Mouse (Mus musculus) embryonic facial prominence, embryonic 15.5 days (tissue): Measurements from ENCODE around the gene Lpp. TPM values are rescaled to one million over a fixed set of nuclear protein-coding genes. Genes with fewer than 3 reads are reported as not detected.

Experiments
- ATAC-seq: fragments of 200-750 bp; cut with Nextera tagmentation; 2 replicates; pipeline ENCODE4 v1.8.0; 2017; ENCODE audit warnings: low read depth, moderate TSS enrichment; ENCODE audit not compliant: insufficient number of reproducible peaks, low FRiP score, low TSS enrichment
- H3K27ac ChIP-seq: fragments of 300-500 bp; sonication (generic); replicated peaks from 2 replicates; pipeline ENCODE4 v1.5.1; 2015; ENCODE audit warnings: mild to moderate bottlenecking, inconsistent platforms
- H3K27me3 ChIP-seq: fragments of 300-500 bp; sonication (generic); 2 replicates; pipeline ENCODE4 v1.6.1; 2015; ENCODE audit warnings: inconsistent platforms
- H3K36me3 ChIP-seq: fragments of 300-500 bp; sonication (generic); 2 replicates; pipeline ENCODE4 v1.6.1; 2015; ENCODE audit warnings: mild to moderate bottlenecking, inconsistent platforms
- H3K4me1 ChIP-seq: fragments of 300-500 bp; sonication (generic); 2 replicates; pipeline ENCODE4 v1.6.1; 2015; ENCODE audit warnings: inconsistent platforms
- H3K4me2 ChIP-seq: fragments of 300-500 bp; sonication (generic); replicated peaks from 2 replicates; pipeline ENCODE4 v1.6.1; 2015; ENCODE audit warnings: mild to moderate bottlenecking, inconsistent platforms
- H3K4me3 ChIP-seq: fragments of 300-500 bp; sonication (generic); replicated peaks from 2 replicates; pipeline ENCODE4 v1.5.1; 2015; ENCODE audit warnings: mild to moderate bottlenecking, inconsistent platforms
- H3K9ac ChIP-seq: fragments of 300-500 bp; sonication (generic); 2 replicates; pipeline ENCODE4 v1.6.1; 2015; ENCODE audit warnings: inconsistent platforms
- H3K9me3 ChIP-seq: fragments of 300-500 bp; sonication (generic); replicated peaks from 2 replicates; pipeline ENCODE4 v1.6.1; 2016; ENCODE audit warnings: inconsistent platforms
- WGBS: fragments of 180-500 bp; shearing (Covaris S2); methylation state at CpG from one replicate; pipeline ENCODE4 v1.1.7; 2015; 5-methylcytosine and 5-hydroxymethylcytosine counted together
- polyA plus RNA-seq: library from polyadenylated mRNA; unstranded; fragments of >200 nt; fragmentation: Nextera tagmentation; extraction: Ambion mirVana; gene quantifications from 2 replicates; pipeline ENCODE4 v1.2.1, GENCODE M21; 2015

Gene Lpp
- polyA plus RNA-seq, 1 experiment from 2014 or later, result 52.8 TPM

GRCm38 (mm10) chr16:24471801-24472200 is 78.5 kb downstream of the Lpp start:
- no peaks in the 10 kb centered on the region for H3K27me3 ChIP-seq
- H3K4me1 ChIP-seq, result peaks cover 26% of the 10 kb centered on the region
- no peak overlapping the region for H3K9ac ChIP-seq
- H3K9me3 ChIP-seq, result no peaks in the 10 kb centered on the region
- no peaks in the 10 kb centered on the region for H3K36me3 ChIP-seq
- H3K4me2 ChIP-seq, result no peak overlapping the region
- WGBS, result 60% methylated on average over 1 of the region's 1 CpGs
- no peak overlapping the region for H3K27ac ChIP-seq
- ATAC-seq, result no peak
- H3K4me3 ChIP-seq, result no peak overlapping the region

- ATAC-seq, result no peak
- Histone ChIP-seq H3K27ac (no peak overlapping the region), H3K27me3 (no peaks in the 10 kb centered on the region), H3K9me3 (no peaks in the 10 kb centered on the region), H3K9ac (no peak overlapping the region), H3K36me3 (no peaks in the 10 kb centered on the region), H3K4me1 (peaks cover 23% of the 10 kb centered on the region), H3K4me3 (no peak overlapping the region), H3K4me2 (no peak overlapping the region)
- 68% methylated on average over 3 of the region's 3 CpGs for WGBS
Measured at GRCm38 (mm10) chr16:24473966-24474365, 80.7 kb downstream of the Lpp start.

GRCm38 (mm10) chr16:24474781-24475180 is 81.5 kb downstream of the Lpp start:
- no peak overlapping the region for H3K9ac ChIP-seq
- no peak overlapping the region for H3K4me3 ChIP-seq
- peaks cover 23% of the 10 kb centered on the region for H3K4me1 ChIP-seq
- no peak overlapping the region for H3K4me2 ChIP-seq
- 45% methylated on average over 6 of the region's 6 CpGs for WGBS
- no peak overlapping the region for H3K27ac ChIP-seq
- H3K9me3 ChIP-seq, result no peaks in the 10 kb centered on the region
- ATAC-seq, result no peak
- H3K36me3 ChIP-seq, result no peaks in the 10 kb centered on the region
- no peaks in the 10 kb centered on the region for H3K27me3 ChIP-seq

- Histone ChIP-seq H3K27ac (no peak overlapping the region), H3K4me1 (peaks cover 23% of the 10 kb centered on the region), H3K36me3 (no peaks in the 10 kb centered on the region), H3K9ac (no peak overlapping the region), H3K9me3 (no peaks in the 10 kb centered on the region), H3K4me3 (no peak overlapping the region), H3K27me3 (no peaks in the 10 kb centered on the region), H3K4me2 (no peak overlapping the region)
- WGBS, result 56% methylated on average over 8 of the region's 8 CpGs
- ATAC-seq, result no peak
Measured at GRCm38 (mm10) chr16:24475305-24475947, 82.1 kb downstream of the Lpp start.

GRCm38 (mm10) chr16:24476911-24477401 is 83.6 kb downstream of the Lpp start:
- no peak for ATAC-seq
- peaks cover 23% of the 10 kb centered on the region for H3K4me1 ChIP-seq
- H3K9me3 ChIP-seq, result no peaks in the 10 kb centered on the region
- WGBS, result 18% methylated on average over 3 of the region's 3 CpGs
- H3K27me3 ChIP-seq, result no peaks in the 10 kb centered on the region
- no peak overlapping the region for H3K9ac ChIP-seq
- H3K4me2 ChIP-seq, result no peak overlapping the region
- no peak overlapping the region for H3K27ac ChIP-seq
- H3K36me3 ChIP-seq, result no peaks in the 10 kb centered on the region
- H3K4me3 ChIP-seq, result no peak overlapping the region

- no peaks in the 10 kb centered on the region for H3K27me3 ChIP-seq
- H3K4me2 ChIP-seq, result no peak overlapping the region
- ATAC-seq, result no peak
- H3K4me3 ChIP-seq, result no peak overlapping the region
- no peak overlapping the region for H3K27ac ChIP-seq
- H3K9ac ChIP-seq, result no peak overlapping the region
- H3K4me1 ChIP-seq, result peaks cover 27% of the 10 kb centered on the region
- no peaks in the 10 kb centered on the region for H3K9me3 ChIP-seq
- no peaks in the 10 kb centered on the region for H3K36me3 ChIP-seq
- WGBS, result 59% methylated on average over 1 of the region's 1 CpGs
Measured at GRCm38 (mm10) chr16:24478006-24478405, 84.7 kb downstream of the Lpp start.

- H3K27me3 ChIP-seq, result no peaks in the 10 kb centered on the region
- WGBS, result 91% methylated on average over 4 of the region's 4 CpGs
- H3K27ac ChIP-seq, result no peak overlapping the region
- H3K9me3 ChIP-seq, result no peaks in the 10 kb centered on the region
- H3K4me3 ChIP-seq, result no peak overlapping the region
- H3K4me2 ChIP-seq, result no peak overlapping the region
- peaks cover 27% of the 10 kb centered on the region for H3K4me1 ChIP-seq
- H3K36me3 ChIP-seq, result no peaks in the 10 kb centered on the region
- H3K9ac ChIP-seq, result no peak overlapping the region
- ATAC-seq, result no peak
Measured at GRCm38 (mm10) chr16:24478851-24479250, 85.5 kb downstream of the Lpp start.

GRCm38 (mm10) chr16:24482648-24483047 is 89.3 kb downstream of the Lpp start:
- H3K4me3 ChIP-seq, result no peak overlapping the region
- no peak overlapping the region for H3K27ac ChIP-seq
- WGBS, result 87% methylated on average over 6 of the region's 6 CpGs
- H3K4me2 ChIP-seq, result no peak overlapping the region
- no peak for ATAC-seq
- no peaks in the 10 kb centered on the region for H3K9me3 ChIP-seq
- no peak overlapping the region for H3K9ac ChIP-seq
- H3K27me3 ChIP-seq, result no peaks in the 10 kb centered on the region
- H3K4me1 ChIP-seq, result peaks cover 8% of the 10 kb centered on the region
- no peaks in the 10 kb centered on the region for H3K36me3 ChIP-seq

- H3K9ac ChIP-seq, result no peak overlapping the region
- 83% methylated on average over 13 of the region's 13 CpGs for WGBS
- no peak overlapping the region for H3K4me2 ChIP-seq
- H3K4me1 ChIP-seq, result peaks cover 17% of the 10 kb centered on the region
- no peak overlapping the region for H3K27ac ChIP-seq
- no peaks in the 10 kb centered on the region for H3K9me3 ChIP-seq
- H3K27me3 ChIP-seq, result no peaks in the 10 kb centered on the region
- no peak for ATAC-seq
- H3K36me3 ChIP-seq, result no peaks in the 10 kb centered on the region
- no peak overlapping the region for H3K4me3 ChIP-seq
Measured at GRCm38 (mm10) chr16:24483527-24484101, 90.3 kb downstream of the Lpp start.

GRCm38 (mm10) chr16:24487782-24488241 is 94.5 kb downstream of the Lpp start:
- Histone ChIP-seq H3K27ac (peak overlapping the region; percentile 59), H3K4me1 (peaks cover 53% of the 10 kb centered on the region), H3K9me3 (no peaks in the 10 kb centered on the region), H3K9ac (no peak overlapping the region), H3K27me3 (no peaks in the 10 kb centered on the region), H3K36me3 (no peaks in the 10 kb centered on the region), H3K4me3 (no peak overlapping the region), H3K4me2 (no peak overlapping the region)
- ATAC-seq, result no peak
- 30% methylated on average over 6 of the region's 6 CpGs for WGBS

- H3K27me3 ChIP-seq, result no peaks in the 10 kb centered on the region
- no peak overlapping the region for H3K4me2 ChIP-seq
- H3K4me1 ChIP-seq, result peaks cover 64% of the 10 kb centered on the region
- no peaks in the 10 kb centered on the region for H3K9me3 ChIP-seq
- WGBS, result 55% methylated on average over 8 of the region's 8 CpGs
- H3K4me3 ChIP-seq, result no peak overlapping the region
- H3K36me3 ChIP-seq, result no peaks in the 10 kb centered on the region
- H3K9ac ChIP-seq, result no peak overlapping the region
- peak overlapping the region; percentile 86 for H3K27ac ChIP-seq
- no peak for ATAC-seq
Measured at GRCm38 (mm10) chr16:24489516-24490285, 96.4 kb downstream of the Lpp start.
